Mouse (Mus musculus): ENCODE results near the gene Faf2. TPM values are rescaled to one million over a fixed set of nuclear protein-coding genes. Genes with fewer than 3 reads are reported as not detected.

The Faf2 gene
- 74.9 and 79.7 TPM in 2 replicates for polyA plus RNA-seq (2015; fragmentation: Nextera tagmentation; extraction: Ambion mirVana)

GRCm38 (mm10) chr13:54621155-54621932 is at the start of gene Faf2:
Gene Faf2 (plus strand): TSS chr13:54621784.
- Histone ChIP-seq H3K4me2 (replicated peaks) (peak within 1 kb of the TSS; percentile 96), H3K4me3 (replicated peaks) (peak within 1 kb of the TSS; percentile 97), H3K9ac (replicated peaks) (peak within 1 kb of the TSS; percentile 94), H3K27ac (peak within 1 kb of the TSS; percentile 92), H3K27me3 (peaks cover 9% of the 10 kb centered on the region; the same call in 1 of the 2 replicates), H3K9me3 (no peaks in the 10 kb centered on the region), H3K36me3 (no peaks in the 10 kb centered on the region), H3K4me1 (replicated peaks) (peaks cover 24% of the 10 kb centered on the region)
- ATAC-seq: peak; percentile 98
- 13% methylated on average over 44 of the region's 44 CpGs for WGBS

- H3K9me3 ChIP-seq: no peaks in the 10 kb centered on the region
- no peak overlapping the region for H3K9ac ChIP-seq (replicated peaks)
- H3K4me1 ChIP-seq (replicated peaks): peaks cover 28% of the 10 kb centered on the region
- WGBS: 79% methylated on average over 4 of the region's 4 CpGs
- peaks cover 10% of the 10 kb centered on the region for H3K36me3 ChIP-seq
- no peak for ATAC-seq
- no peak overlapping the region for H3K4me2 ChIP-seq (replicated peaks)
- peaks cover 6% of the 10 kb centered on the region; the same call in 1 of the 2 replicates for H3K27me3 ChIP-seq
- no peak overlapping the region for H3K27ac ChIP-seq
- H3K4me3 ChIP-seq (replicated peaks): no peak overlapping the region
Measured at GRCm38 (mm10) chr13:54572621-54573020, 49.0 kb upstream of the Faf2 start.

DNA sequence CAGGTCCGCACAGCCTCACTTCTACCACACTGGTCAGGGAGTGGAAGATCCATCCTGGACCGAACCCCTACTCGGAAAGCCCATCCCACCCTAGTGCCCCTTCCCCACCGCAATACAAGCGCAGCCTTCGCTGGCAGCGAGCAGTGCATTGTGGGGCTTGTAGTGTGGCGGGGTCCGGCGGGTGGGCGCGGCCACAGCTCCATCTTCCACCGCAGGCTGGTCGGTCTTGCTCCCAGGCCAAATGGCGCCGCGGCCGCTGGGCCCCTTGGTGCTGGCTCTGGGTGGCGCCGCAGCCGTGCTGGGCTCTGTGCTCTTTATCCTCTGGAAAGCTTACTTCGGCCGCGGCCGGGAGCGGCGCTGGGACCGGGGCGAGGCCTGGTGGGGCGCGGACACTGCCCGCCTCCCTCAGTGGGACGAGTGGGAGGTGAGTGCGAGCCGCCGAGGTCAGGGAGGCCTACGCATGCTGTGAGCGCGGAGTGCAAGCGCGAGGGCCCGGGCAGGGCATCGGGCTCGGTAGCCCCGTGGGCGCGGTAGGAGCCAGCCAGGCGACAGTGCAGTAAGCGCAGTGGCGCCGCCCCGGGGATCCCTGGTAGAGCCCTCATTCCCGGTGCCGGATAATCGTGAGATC is 46.6 kb upstream of the Faf2 start, which contains the start of gene Arl10:
Arl10 (plus strand) TSS at position 162 of the 628 bp plus-strand sequence.
- Histone ChIP-seq H3K36me3 (peaks cover 33% of the 10 kb centered on the region), H3K4me1 (replicated peaks) (peaks cover 36% of the 10 kb centered on the region), H3K4me3 (replicated peaks) (peak within 1 kb of the TSS; percentile 98), H3K9ac (replicated peaks) (peak within 1 kb of the TSS; percentile 97), H3K27me3 (peaks cover 6% of the 10 kb centered on the region; the same call in 1 of the 2 replicates), H3K27ac (peak within 1 kb of the TSS; percentile 84), H3K9me3 (no peaks in the 10 kb centered on the region), H3K4me2 (replicated peaks) (peak within 1 kb of the TSS; percentile 96)
- ATAC-seq: peak; percentile 95
- under 1% methylated on average over 55 of the region's 55 CpGs for WGBS

- WGBS: 2% methylated on average over 19 of the region's 19 CpGs
- peak; percentile 32; the same call in 1 of the 2 replicates for ATAC-seq
- peak overlapping the region; percentile 97 for H3K9ac ChIP-seq (replicated peaks)
- H3K27me3 ChIP-seq: peaks cover 6% of the 10 kb centered on the region; the same call in 1 of the 2 replicates
- H3K4me1 ChIP-seq (replicated peaks): peaks cover 36% of the 10 kb centered on the region
- peak overlapping the region; percentile 84 for H3K27ac ChIP-seq
- H3K4me2 ChIP-seq (replicated peaks): peak overlapping the region; percentile 96
- no peaks in the 10 kb centered on the region for H3K9me3 ChIP-seq
- peaks cover 38% of the 10 kb centered on the region for H3K36me3 ChIP-seq
- peak overlapping the region; percentile 98 for H3K4me3 ChIP-seq (replicated peaks)
Measured at GRCm38 (mm10) chr13:54575489-54575888, 46.1 kb upstream of the Faf2 start.

GRCm38 (mm10) chr13:54577652-54578507 is 43.7 kb upstream of the Faf2 start:
- peaks cover 36% of the 10 kb centered on the region for H3K4me1 ChIP-seq (replicated peaks)
- H3K27me3 ChIP-seq: peaks cover 6% of the 10 kb centered on the region; the same call in 1 of the 2 replicates
- no peak overlapping the region for H3K4me3 ChIP-seq (replicated peaks)
- no peak for ATAC-seq
- WGBS: 88% methylated on average over 21 of the region's 21 CpGs
- H3K9me3 ChIP-seq: no peaks in the 10 kb centered on the region
- H3K4me2 ChIP-seq (replicated peaks): no peak overlapping the region; the same call in 1 of the 2 replicates
- peaks cover 62% of the 10 kb centered on the region for H3K36me3 ChIP-seq
- H3K9ac ChIP-seq (replicated peaks): peak overlapping the region; percentile 33
- no peak overlapping the region for H3K27ac ChIP-seq

- WGBS: 85% methylated on average over 2 of the region's 2 CpGs
- no peak overlapping the region for H3K9ac ChIP-seq (replicated peaks)
- no peaks in the 10 kb centered on the region for H3K9me3 ChIP-seq
- no peaks in the 10 kb centered on the region for H3K27me3 ChIP-seq
- H3K4me1 ChIP-seq (replicated peaks): peaks cover 21% of the 10 kb centered on the region
- H3K27ac ChIP-seq: no peak overlapping the region
- H3K36me3 ChIP-seq: peaks cover 97% of the 10 kb centered on the region
- H3K4me2 ChIP-seq (replicated peaks): no peak overlapping the region
- no peak overlapping the region for H3K4me3 ChIP-seq (replicated peaks)
- no peak for ATAC-seq
Measured at GRCm38 (mm10) chr13:54581385-54581784, 40.2 kb upstream of the Faf2 start.

DNA sequence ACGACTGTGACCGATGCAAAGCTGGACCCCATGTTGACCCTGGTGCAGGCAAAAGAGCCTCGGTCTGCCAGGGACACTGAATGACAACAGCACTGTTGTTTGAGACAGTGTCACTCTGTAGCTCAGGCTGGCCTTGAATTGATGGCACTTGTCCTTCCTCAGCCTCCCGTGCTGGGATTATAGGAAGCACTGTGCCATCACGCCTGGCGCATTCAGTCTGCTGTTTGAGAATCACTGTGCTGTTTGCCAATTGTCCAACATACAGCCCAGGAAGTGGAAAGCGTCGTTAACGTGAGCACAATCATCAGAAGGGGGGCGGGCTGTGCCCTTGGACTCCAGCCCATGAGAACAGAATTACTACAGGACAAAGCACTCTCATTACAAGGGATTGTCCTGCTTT is 39.5 kb upstream of the Faf2 start:
- Histone ChIP-seq H3K27me3 (no peaks in the 10 kb centered on the region), H3K4me2 (replicated peaks) (no peak overlapping the region), H3K9ac (replicated peaks) (no peak overlapping the region), H3K9me3 (no peaks in the 10 kb centered on the region), H3K4me1 (replicated peaks) (peaks cover 14% of the 10 kb centered on the region; the same call in 1 of the 2 replicates), H3K27ac (no peak overlapping the region), H3K4me3 (replicated peaks) (no peak overlapping the region), H3K36me3 (peaks cover 93% of the 10 kb centered on the region)
- no peak for ATAC-seq
- 76% methylated on average over 10 of the region's 10 CpGs for WGBS

GRCm38 (mm10) chr13:54582860-54583259 is 38.7 kb upstream of the Faf2 start:
- Histone ChIP-seq H3K36me3 (peaks cover 92% of the 10 kb centered on the region), H3K9me3 (no peaks in the 10 kb centered on the region), H3K4me3 (replicated peaks) (no peak overlapping the region), H3K4me1 (replicated peaks) (0 out of 2 replicates have a peak, but pooled peaks cover 11% of the 10 kb centered on the region), H3K4me2 (replicated peaks) (no peak overlapping the region), H3K27ac (no peak overlapping the region), H3K27me3 (no peaks in the 10 kb centered on the region), H3K9ac (replicated peaks) (no peak overlapping the region)
- no peak for ATAC-seq
- 91% methylated on average over 5 of the region's 5 CpGs for WGBS

DNA sequence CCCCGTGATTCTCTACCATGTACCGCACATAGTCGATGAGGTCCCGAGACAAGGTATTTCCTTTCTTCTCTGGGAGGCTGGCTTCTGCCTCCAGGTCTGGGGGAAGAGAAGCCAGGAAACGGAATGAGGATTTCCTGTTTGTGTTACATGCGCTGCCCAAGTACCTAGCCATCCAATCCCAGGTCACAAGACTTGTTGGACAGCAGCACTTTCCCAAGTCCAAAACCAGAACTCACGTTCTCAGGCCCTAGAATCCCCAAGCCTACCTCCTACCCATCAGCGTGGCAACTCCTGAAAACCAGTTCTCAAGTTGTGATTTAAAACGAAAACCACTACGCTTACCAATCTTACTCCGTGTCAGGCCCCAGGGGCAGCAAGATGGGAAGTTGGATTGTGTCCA is 35.8 kb upstream of the Faf2 start:
- ATAC-seq: no peak
- H3K9ac ChIP-seq (replicated peaks): no peak overlapping the region
- peaks cover 16% of the 10 kb centered on the region for H3K4me1 ChIP-seq (replicated peaks)
- no peak overlapping the region for H3K27ac ChIP-seq
- WGBS: 95% methylated on average over 11 of the region's 11 CpGs
- H3K4me2 ChIP-seq (replicated peaks): no peak overlapping the region
- H3K27me3 ChIP-seq: no peaks in the 10 kb centered on the region
- H3K4me3 ChIP-seq (replicated peaks): no peak overlapping the region
- H3K9me3 ChIP-seq: no peaks in the 10 kb centered on the region
- peaks cover 67% of the 10 kb centered on the region for H3K36me3 ChIP-seq

DNA sequence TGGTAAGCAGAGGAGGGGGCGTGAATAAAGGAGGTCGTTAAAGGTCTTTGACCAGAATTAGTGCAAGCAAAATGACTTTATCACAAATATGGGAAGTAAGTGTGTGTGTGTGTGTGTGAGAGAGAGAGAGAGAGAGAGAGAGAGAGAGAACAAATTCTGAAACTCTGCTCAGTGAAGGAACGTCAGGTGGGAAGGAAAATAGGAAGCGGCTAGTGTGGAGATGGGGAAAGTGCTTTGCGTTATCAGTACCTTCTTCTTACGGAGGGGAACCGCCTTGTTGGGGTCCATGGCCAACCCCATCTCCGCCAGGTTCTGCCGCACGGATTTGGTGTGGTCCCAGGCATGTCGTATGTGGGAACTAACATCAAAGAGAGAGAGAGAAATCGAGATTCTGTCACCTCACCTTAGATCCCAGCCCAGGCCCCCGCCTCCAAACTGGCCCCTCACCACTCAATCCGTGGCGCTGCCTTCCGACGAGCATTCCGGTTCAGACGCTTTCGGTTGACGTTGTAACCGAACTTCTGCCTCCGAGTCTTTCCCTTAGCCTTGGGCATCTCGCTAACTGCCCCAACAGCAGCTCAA is 32.1 kb upstream of the Faf2 start:
- Histone ChIP-seq H3K27ac (peak overlapping the region; percentile 44; the same call in 1 of the 2 replicates), H3K4me2 (replicated peaks) (peak overlapping the region; percentile 81), H3K36me3 (peaks cover 31% of the 10 kb centered on the region), H3K9ac (replicated peaks) (peak overlapping the region; percentile 56), H3K4me3 (replicated peaks) (peak overlapping the region; percentile 90), H3K9me3 (no peaks in the 10 kb centered on the region), H3K27me3 (no peaks in the 10 kb centered on the region), H3K4me1 (replicated peaks) (peaks cover 28% of the 10 kb centered on the region)
- peak; percentile 59 for ATAC-seq
- under 1% methylated on average over 24 of the region's 24 CpGs for WGBS

All from midbrain, embryonic 13.5 days (tissue).